Comparison of ENCODE assay signal across 8 mouse cellular contexts in the genomic region with DNA sequence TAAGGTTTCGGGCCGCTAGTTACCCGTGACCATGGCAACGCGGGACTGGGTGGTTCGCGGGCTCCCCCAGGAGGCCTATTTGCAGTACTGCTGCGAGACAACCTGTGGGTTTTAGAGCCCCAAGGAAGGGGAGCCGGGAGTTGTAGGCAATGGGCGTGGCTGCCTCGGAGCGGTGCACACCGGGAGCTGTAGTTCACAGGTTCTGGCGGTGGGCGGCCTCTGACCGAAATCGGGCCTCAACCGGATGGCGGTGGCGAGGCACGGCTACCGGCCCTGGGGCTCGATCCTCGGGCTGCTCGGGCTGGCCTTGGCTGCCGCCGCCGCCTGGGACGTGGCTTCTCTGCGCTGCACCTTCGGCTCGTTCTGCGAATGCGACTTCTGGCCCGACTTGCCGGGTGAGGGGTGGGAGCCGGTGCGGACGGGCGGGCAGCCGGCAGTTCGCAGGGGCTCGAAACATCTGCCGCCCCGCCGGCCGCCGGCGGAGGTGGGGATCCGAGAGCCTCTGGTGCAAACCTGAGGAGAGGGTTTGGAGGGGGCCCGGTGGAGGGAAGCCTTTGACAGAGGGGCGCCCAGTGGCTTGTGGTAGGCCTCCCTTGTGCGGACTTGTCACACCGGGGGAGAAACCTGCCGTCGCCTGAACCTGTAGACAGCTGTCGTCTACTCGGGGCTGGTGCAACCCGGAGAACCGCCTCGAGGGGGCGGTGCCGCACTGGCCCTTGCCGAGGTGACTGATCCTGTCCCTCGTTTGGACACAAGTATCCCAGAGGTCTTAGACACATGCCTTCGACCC. TPM values are rescaled to one million over a fixed set of nuclear protein-coding genes. Genes with fewer than 3 reads are reported as not detected.
A peak's percentile ranks its signal among the peaks of the same experiment; 100 is the strongest.
DNase-seq lines count a peak whose midpoint lies in the region; ATAC-seq and TF ChIP-seq lines count a peak whose summit lies in the region.

A gene (plus strand): TSS at position 179 of the 790 bp plus-strand sequence.

- H3K4me1 ChIP-seq in embryonic facial prominence, embryonic 13.5 days = peaks cover 11% of the 10 kb centered on the region
- peaks cover 5% of the 10 kb centered on the region for H3K4me1 ChIP-seq in kidney, adult 2 months (ENCODE audit: control insufficient read depth, insufficient read depth, low read length)
- H3K4me1 ChIP-seq in limb, embryonic 12.5 days (replicated peaks) = peaks cover 17% of the 10 kb centered on the region
- peaks cover 15% of the 10 kb centered on the region for H3K4me1 ChIP-seq in midbrain, embryonic 15.5 days
- no peaks in the 10 kb centered on the region for H3K4me1 ChIP-seq in spleen, adult 2 months (ENCODE audit: control insufficient read depth, insufficient read depth, insufficient read length)

- peak within 1 kb of the TSS; percentile 89 for H3K27ac ChIP-seq in embryonic facial prominence, embryonic 13.5 days
- peak within 1 kb of the TSS; percentile 80 for H3K27ac ChIP-seq in kidney, adult 2 months (ENCODE audit: insufficient read depth, low read depth, low read length)
- H3K27ac ChIP-seq in limb, embryonic 12.5 days = peak within 1 kb of the TSS; percentile 86
- peak within 1 kb of the TSS; percentile 93 for H3K27ac ChIP-seq in midbrain, embryonic 15.5 days
- H3K27ac ChIP-seq in spleen, adult 2 months (ENCODE audit: insufficient read depth, low read length) = peak within 1 kb of the TSS; percentile 86

- WGBS in embryonic facial prominence, embryonic 13.5 days = under 1% methylated on average over 66 of the region's 66 CpGs
- WGBS in kidney, adult 2 months = under 1% methylated on average over 66 of the region's 66 CpGs
- WGBS in limb, embryonic 12.5 days = under 1% methylated on average over 66 of the region's 66 CpGs
- WGBS in midbrain, embryonic 15.5 days = under 1% methylated on average over 66 of the region's 66 CpGs
- WGBS in spleen, adult 2 months = under 1% methylated on average over 66 of the region's 66 CpGs

- no peak for TF ChIP-seq POLR2A in kidney, adult 2 months (IDR thresholded peaks at IDR 0.05; ENCODE audit: low read depth, low read length)
- no peak for TF ChIP-seq POLR2A in spleen, adult 2 months (IDR thresholded peaks at IDR 0.05; ENCODE audit: low read depth, low read length)

- H3K9ac ChIP-seq in embryonic facial prominence, embryonic 13.5 days = peak within 1 kb of the TSS; percentile 86
- peak within 1 kb of the TSS; percentile 81 for H3K9ac ChIP-seq in limb, embryonic 12.5 days (replicated peaks)
- peak within 1 kb of the TSS; percentile 92 for H3K9ac ChIP-seq in midbrain, embryonic 15.5 days

- peak within 1 kb of the TSS; percentile 72 for H3K4me3 ChIP-seq in embryonic facial prominence, embryonic 13.5 days
- H3K4me3 ChIP-seq in kidney, adult 2 months (ENCODE audit: insufficient read depth, low read depth, low read length) = peak within 1 kb of the TSS; percentile 84
- peak within 1 kb of the TSS; percentile 70 for H3K4me3 ChIP-seq in limb, embryonic 12.5 days (replicated peaks)
- peak within 1 kb of the TSS; percentile 80 for H3K4me3 ChIP-seq in midbrain, embryonic 15.5 days
- peak within 1 kb of the TSS; percentile 89 for H3K4me3 ChIP-seq in spleen, adult 2 months (ENCODE audit: extremely low read depth, insufficient read depth, insufficient read length)

- H3K36me3 ChIP-seq in embryonic facial prominence, embryonic 13.5 days = peaks cover 40% of the 10 kb centered on the region
- peaks cover 1% of the 10 kb centered on the region; the same call in 1 of the 2 replicates for H3K36me3 ChIP-seq in kidney, adult 2 months (ENCODE audit: control insufficient read depth, insufficient read depth, low read length)
- H3K36me3 ChIP-seq in limb, embryonic 12.5 days = peaks cover 47% of the 10 kb centered on the region
- peaks cover 27% of the 10 kb centered on the region; the same call in 1 of the 2 replicates for H3K36me3 ChIP-seq in midbrain, embryonic 15.5 days (replicated peaks)
- H3K36me3 ChIP-seq in spleen, adult 2 months (ENCODE audit: control insufficient read depth, insufficient read depth, low read length) = peaks cover 31% of the 10 kb centered on the region

- peak; percentile 91 for TF ChIP-seq CTCF in kidney, adult 2 months (conservative IDR thresholded peaks at IDR 0.05; ENCODE audit: insufficient read depth, insufficient read length, low read depth, low read length)
- peak; percentile 98 for TF ChIP-seq CTCF in spleen, adult 2 months (IDR thresholded peaks at IDR 0.05; ENCODE audit: extremely low read depth, insufficient read depth, insufficient read length, insufficient replicate concordance)

- DNase-seq in 3134 (ENCODE audit: extremely low read depth, insufficient read length, low spot score) = peak; percentile 93
- peak; percentile 98 for DNase-seq in adrenal gland, postnatal 36 days
- DNase-seq in heart, adult 18-20 months = peak; percentile 98 to 99
- DNase-seq in kidney, adult 2 months = peak; percentile 99
- DNase-seq in spleen, adult 2 months (ENCODE audit: low read depth in 1 of 2, low spot score in 2 of 2) = peak; percentile 94 to 98

- no peaks in the 10 kb centered on the region for H3K9me3 ChIP-seq in embryonic facial prominence, embryonic 13.5 days
- no peaks in the 10 kb centered on the region for H3K9me3 ChIP-seq in limb, embryonic 12.5 days
- H3K9me3 ChIP-seq in midbrain, embryonic 15.5 days = no peaks in the 10 kb centered on the region

- ATAC-seq in embryonic facial prominence, embryonic 13.5 days (ENCODE audit: insufficient number of reproducible peaks, insufficient read depth, low FRiP score, low TSS enrichment, low read depth) = peak; percentile 89
- peak; percentile 88 for ATAC-seq in limb, embryonic 12.5 days (ENCODE audit: insufficient number of reproducible peaks, insufficient read depth, low FRiP score, low TSS enrichment, low read depth)
- ATAC-seq in midbrain, embryonic 15.5 days (replicated peaks) = peak; percentile 94

- H3K4me2 ChIP-seq in embryonic facial prominence, embryonic 13.5 days = peak within 1 kb of the TSS; percentile 58
- peak within 1 kb of the TSS; percentile 57 for H3K4me2 ChIP-seq in limb, embryonic 12.5 days
- peak within 1 kb of the TSS; percentile 56 for H3K4me2 ChIP-seq in midbrain, embryonic 15.5 days

- H3K27me3 ChIP-seq in embryonic facial prominence, embryonic 13.5 days = no peaks in the 10 kb centered on the region
- no peaks in the 10 kb centered on the region for H3K27me3 ChIP-seq in kidney, adult 2 months (replicated peaks; ENCODE audit: control insufficient read depth, insufficient read depth, low read length)
- peaks cover 6% of the 10 kb centered on the region; the same call in 1 of the 2 replicates for H3K27me3 ChIP-seq in limb, embryonic 12.5 days
- H3K27me3 ChIP-seq in midbrain, embryonic 15.5 days (replicated peaks) = no peaks in the 10 kb centered on the region
- H3K27me3 ChIP-seq in spleen, adult 2 months (ENCODE audit: control insufficient read depth, insufficient read depth, low read length) = no peaks in the 10 kb centered on the region

RNA-seq across cellular contexts. Expression of the gene that starts here (rescaled TPM):
- 10 to 100 TPM; 26.7 to 32.5 TPM for total RNA-seq in adrenal gland, postnatal 36 days (2021)
- 65.1 and 72.3 TPM in 2 replicates for polyA plus RNA-seq in embryonic facial prominence, embryonic 13.5 days (2015; fragmentation: Nextera tagmentation; extraction: Ambion mirVana)
- 1 to 10 TPM; 6.7 to 9.4 TPM for total RNA-seq in heart, adult 18-20 months (2021)
- polyA plus RNA-seq in kidney, adult 2 months (2012; rRNA removed) = 72.5 and 93.3 TPM in 2 replicates
- polyA plus RNA-seq in limb, embryonic 12.5 days (2016; fragmentation: Nextera tagmentation; extraction: Ambion mirVana) = 58.8 and 62.7 TPM in 2 replicates
- 54.1 and 55.9 TPM in 2 replicates for polyA plus RNA-seq in midbrain, embryonic 15.5 days (2015; fragmentation: Nextera tagmentation; extraction: Ambion mirVana)
- polyA plus RNA-seq in spleen, adult 2 months (2012; rRNA removed) = 46.5 and 81.1 TPM in 2 replicates

Comparison
In these comparisons a context has a peak if more than half of its experiments do, and no peak if none do; other contexts are left out.
1. Peak in every context shown above with its lines: DNase-seq, ATAC-seq, H3K4me3 ChIP-seq and H3K27ac ChIP-seq.